Mouse (Mus musculus): ENCODE measurements around the gene Smtn. TPM values are rescaled to one million over a fixed set of nuclear protein-coding genes. Genes with fewer than 3 reads are reported as not detected.

Smtn gene
- polyA plus RNA-seq, 1 experiment: not detected

GRCm38 (mm10) chr11:3494857-3495256 lies 45.6 kb downstream of the Smtn start:
- TF ChIP-seq CTCF (IDR thresholded peaks at IDR 0.05; ENCODE audit: insufficient read depth, low read depth, low read length) (no peak), POLR2A (IDR thresholded peaks at IDR 0.05; ENCODE audit: insufficient read depth, low read depth, low read length) (no peak)
- peaks cover 31% of the 10 kb centered on the region for H3K4me1 ChIP-seq (ENCODE audit: control insufficient read depth, insufficient read depth, low read length)
- H3K27ac ChIP-seq (ENCODE audit: insufficient read depth, low read depth, low read length): no peak overlapping the region
- H3K4me3 ChIP-seq (ENCODE audit: insufficient read depth, low read depth, low read length): no peak overlapping the region
- 74% methylated on average over 17 of the region's 17 CpGs for WGBS

GRCm38 (mm10) chr11:3492748-3493147 lies 47.7 kb downstream of the Smtn start:
- 0 out of 2 replicates have a peak, but pooled peaks have one; percentile 13 for TF ChIP-seq POLR2A (IDR thresholded peaks at IDR 0.05; ENCODE audit: insufficient read depth, low read depth, low read length)
- no peak for TF ChIP-seq CTCF (IDR thresholded peaks at IDR 0.05; ENCODE audit: insufficient read depth, low read depth, low read length)
- 62% methylated on average over 4 of the region's 4 CpGs for WGBS
- Histone ChIP-seq H3K4me1 (ENCODE audit: control insufficient read depth, insufficient read depth, low read length) (peaks cover 44% of the 10 kb centered on the region), H3K27ac (ENCODE audit: insufficient read depth, low read depth, low read length) (peak overlapping the region; percentile 34; the same call in 1 of the 2 replicates), H3K4me3 (ENCODE audit: insufficient read depth, low read depth, low read length) (no peak overlapping the region)

- 77% methylated on average over 5 of the region's 5 CpGs for WGBS
- TF ChIP-seq CTCF (IDR thresholded peaks at IDR 0.05; ENCODE audit: insufficient read depth, low read depth, low read length): no peak
- TF ChIP-seq POLR2A (IDR thresholded peaks at IDR 0.05; ENCODE audit: insufficient read depth, low read depth, low read length): no peak
- Histone ChIP-seq H3K27ac (ENCODE audit: insufficient read depth, low read depth, low read length) (no peak overlapping the region), H3K4me3 (ENCODE audit: insufficient read depth, low read depth, low read length) (no peak overlapping the region), H3K4me1 (ENCODE audit: control insufficient read depth, insufficient read depth, low read length) (peaks cover 32% of the 10 kb centered on the region)
Measured at GRCm38 (mm10) chr11:3489036-3489435, 51.4 kb downstream of the Smtn start.

- TF ChIP-seq CTCF (IDR thresholded peaks at IDR 0.05; ENCODE audit: insufficient read depth, low read depth, low read length): no peak
- TF ChIP-seq POLR2A (IDR thresholded peaks at IDR 0.05; ENCODE audit: insufficient read depth, low read depth, low read length): no peak
- 40% methylated on average over 11 of the region's 11 CpGs for WGBS
- Histone ChIP-seq H3K27ac (ENCODE audit: insufficient read depth, low read depth, low read length) (no peak within 1 kb of the TSS), H3K4me1 (ENCODE audit: control insufficient read depth, insufficient read depth, low read length) (peaks cover 39% of the 10 kb centered on the region), H3K4me3 (ENCODE audit: insufficient read depth, low read depth, low read length) (no peak within 1 kb of the TSS)
Measured at GRCm38 (mm10) chr11:3487952-3488570, 52.4 kb downstream of the Smtn start, which contains the start of gene Pla2g3. Pla2g3 (plus strand) TSS chr11:3488284.

- TF ChIP-seq CTCF (IDR thresholded peaks at IDR 0.05; ENCODE audit: insufficient read depth, low read depth, low read length) (no peak), POLR2A (IDR thresholded peaks at IDR 0.05; ENCODE audit: insufficient read depth, low read depth, low read length) (no peak)
- WGBS: 86% methylated on average over 7 of the region's 7 CpGs
- Histone ChIP-seq H3K27ac (ENCODE audit: insufficient read depth, low read depth, low read length) (no peak overlapping the region), H3K4me3 (ENCODE audit: insufficient read depth, low read depth, low read length) (no peak overlapping the region), H3K4me1 (ENCODE audit: control insufficient read depth, insufficient read depth, low read length) (peaks cover 35% of the 10 kb centered on the region)
Measured at GRCm38 (mm10) chr11:3486349-3486748, 54.1 kb downstream of the Smtn start.

- 23% methylated on average over 11 of the region's 11 CpGs for WGBS
- H3K27ac ChIP-seq (ENCODE audit: insufficient read depth, low read depth, low read length): peak overlapping the region; percentile 75
- H3K4me3 ChIP-seq (ENCODE audit: insufficient read depth, low read depth, low read length): no peak overlapping the region
- TF ChIP-seq POLR2A (IDR thresholded peaks at IDR 0.05; ENCODE audit: insufficient read depth, low read depth, low read length) (no peak), CTCF (IDR thresholded peaks at IDR 0.05; ENCODE audit: insufficient read depth, low read depth, low read length) (no peak)
- H3K4me1 ChIP-seq (ENCODE audit: control insufficient read depth, insufficient read depth, low read length): peaks cover 27% of the 10 kb centered on the region
Measured at GRCm38 (mm10) chr11:3483980-3484642, 56.3 kb downstream of the Smtn start.

GRCm38 (mm10) chr11:3475489-3475888 lies 64.9 kb downstream of the Smtn start:
- no peak overlapping the region for H3K27ac ChIP-seq (ENCODE audit: insufficient read depth, low read depth, low read length)
- no peak for TF ChIP-seq CTCF (IDR thresholded peaks at IDR 0.05; ENCODE audit: insufficient read depth, low read depth, low read length)
- TF ChIP-seq POLR2A (IDR thresholded peaks at IDR 0.05; ENCODE audit: insufficient read depth, low read depth, low read length): no peak
- H3K4me1 ChIP-seq (ENCODE audit: control insufficient read depth, insufficient read depth, low read length): peaks cover 4% of the 10 kb centered on the region; the same call in 1 of the 2 replicates
- H3K4me3 ChIP-seq (ENCODE audit: insufficient read depth, low read depth, low read length): no peak overlapping the region

GRCm38 (mm10) chr11:3474480-3475115 lies 65.8 kb downstream of the Smtn start:
- Histone ChIP-seq H3K4me3 (ENCODE audit: insufficient read depth, low read depth, low read length) (no peak overlapping the region), H3K27ac (ENCODE audit: insufficient read depth, low read depth, low read length) (no peak overlapping the region), H3K4me1 (ENCODE audit: control insufficient read depth, insufficient read depth, low read length) (peaks cover 4% of the 10 kb centered on the region; the same call in 1 of the 2 replicates)
- WGBS: 92% methylated on average over 7 of the region's 7 CpGs
- TF ChIP-seq CTCF (IDR thresholded peaks at IDR 0.05; ENCODE audit: insufficient read depth, low read depth, low read length) (no peak), POLR2A (IDR thresholded peaks at IDR 0.05; ENCODE audit: insufficient read depth, low read depth, low read length) (no peak)

GRCm38 (mm10) chr11:3472484-3472883 lies 67.9 kb downstream of the Smtn start:
- Histone ChIP-seq H3K4me3 (ENCODE audit: insufficient read depth, low read depth, low read length) (no peak overlapping the region), H3K27ac (ENCODE audit: insufficient read depth, low read depth, low read length) (no peak overlapping the region), H3K4me1 (ENCODE audit: control insufficient read depth, insufficient read depth, low read length) (no peaks in the 10 kb centered on the region; the same call in 1 of the 2 replicates)
- TF ChIP-seq POLR2A (IDR thresholded peaks at IDR 0.05; ENCODE audit: insufficient read depth, low read depth, low read length) (no peak), CTCF (IDR thresholded peaks at IDR 0.05; ENCODE audit: insufficient read depth, low read depth, low read length) (peak; percentile 45)
- 38% methylated on average over 1 of the region's 1 CpGs for WGBS
